Mouse (Mus musculus) bone marrow, adult 2 months (tissue): ENCODE measurements around the gene Pcnx3.

ENCODE experiments used
- CTCF ChIP-seq: fragments of 200-500 bp; IDR thresholded peaks from 2 replicates; pipeline ENCODE4 v1.5.1; 2011; ENCODE audit warnings: low read length, control low read depth; ENCODE audit not compliant: control insufficient read depth, insufficient read depth
- POLR2A ChIP-seq: fragments of 200-500 bp; IDR thresholded peaks from 2 replicates; pipeline ENCODE4 v1.6.1; 2011; ENCODE audit warnings: low read depth, mild to moderate bottlenecking, control low read depth, low read length, borderline replicate concordance; ENCODE audit not compliant: control insufficient read depth

GRCm38 (mm10) chr19:5689088-5689428 lies 350 bp upstream of the Pcnx3 start:
- TF ChIP-seq POLR2A, result no peak
- TF ChIP-seq CTCF, result no peak
